Mouse (Mus musculus) bone marrow, adult 2 months (tissue): Measurements from ENCODE around the gene Pde7b. TPM values are rescaled to one million over a fixed set of nuclear protein-coding genes. Genes with fewer than 3 reads are reported as not detected.

ENCODE experiments used
- H3K27ac ChIP-seq: fragments of 200-500 bp; 2 replicates; pipeline ENCODE4 v1.5.1; 2012; ENCODE audit warnings: low read depth, mild to moderate bottlenecking, control low read depth, inconsistent platforms, low read length; ENCODE audit not compliant: control insufficient read depth, poor library complexity, insufficient read depth
- H3K4me1 ChIP-seq: fragments of 200-500 bp; 2 replicates; pipeline ENCODE4 v1.6.1; 2011; ENCODE audit warnings: low read length; ENCODE audit not compliant: control insufficient read depth, insufficient read depth
- H3K4me3 ChIP-seq: fragments of 200-500 bp; replicated peaks from 2 replicates; pipeline ENCODE3; 2011; ENCODE audit warnings: mild to moderate bottlenecking, low read depth, low read length, control low read depth; ENCODE audit not compliant: control insufficient read depth
- CTCF ChIP-seq: fragments of 200-500 bp; IDR thresholded peaks from 2 replicates; pipeline ENCODE4 v1.5.1; 2011; ENCODE audit warnings: low read length, control low read depth; ENCODE audit not compliant: control insufficient read depth, insufficient read depth
- POLR2A ChIP-seq: fragments of 200-500 bp; IDR thresholded peaks from 2 replicates; pipeline ENCODE4 v1.6.1; 2011; ENCODE audit warnings: low read depth, mild to moderate bottlenecking, control low read depth, low read length, borderline replicate concordance; ENCODE audit not compliant: control insufficient read depth
- WGBS: fragments of 180-500 bp; shearing (Covaris S2); methylation state at CpG from one replicate; pipeline ENCODE4 v1.1.7; 2018; 5-methylcytosine and 5-hydroxymethylcytosine counted together
- polyA plus RNA-seq: library from polyadenylated mRNA; stranded (reverse); fragments of >200 nt; gene quantifications from 2 replicates; pipeline ENCODE4 v1.2.4, GENCODE M21; 2011; ENCODE audit warnings: low replicate concordance; ENCODE audit not compliant: missing spikeins, insufficient read depth, insufficient read length

Pde7b gene
- polyA plus RNA-seq, 1 experiment = 1.8 TPM

DNA sequence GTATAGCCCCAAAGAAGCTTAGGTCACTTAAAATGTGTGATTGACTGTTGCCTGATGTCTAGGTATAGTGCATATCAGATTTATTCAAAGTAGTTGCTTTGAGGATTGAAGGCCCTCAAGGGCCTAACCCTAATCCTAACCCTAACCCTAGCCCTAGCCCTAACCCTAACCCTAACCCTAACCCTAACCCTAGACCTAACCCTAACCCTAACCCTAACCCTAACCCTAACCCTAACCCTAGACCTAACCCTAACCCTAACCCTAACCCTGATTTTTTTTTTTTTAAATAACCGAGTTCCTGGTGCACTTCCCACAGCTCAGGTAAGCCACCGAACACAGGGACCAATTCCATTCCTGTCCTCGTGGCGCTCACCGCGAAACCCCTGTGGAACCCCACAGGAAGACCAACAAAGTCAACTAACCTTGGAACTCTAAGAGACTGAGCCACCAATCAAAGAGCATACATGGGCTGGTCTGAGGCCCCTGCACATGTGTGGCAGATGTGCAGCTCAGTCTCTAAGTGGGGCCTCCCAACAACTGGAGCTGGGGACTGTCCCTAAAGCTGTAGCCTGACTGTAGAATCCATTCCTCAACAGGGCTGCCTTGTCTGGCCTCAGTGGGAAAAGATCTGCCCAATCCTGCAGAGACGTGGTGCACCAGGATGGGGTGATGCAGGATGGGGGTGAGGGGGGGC is 265.1 kb downstream of the Pde7b start:
- Histone ChIP-seq H3K4me1 (no peaks in the 10 kb centered on the region), H3K27ac (no peak overlapping the region), H3K4me3 (no peak overlapping the region)
- 84% methylated on average over 7 of the region's 7 CpGs for WGBS
- TF ChIP-seq POLR2A = no peak
- no peak for TF ChIP-seq CTCF

- TF ChIP-seq POLR2A (no peak), CTCF (no peak)
- Histone ChIP-seq H3K4me1 (no peaks in the 10 kb centered on the region; the same call in 1 of the 2 replicates), H3K27ac (no peak overlapping the region), H3K4me3 (no peak overlapping the region)
- WGBS = 72% methylated on average over 3 of the region's 3 CpGs
Measured at GRCm38 (mm10) chr10:20459160-20459559, 265.7 kb downstream of the Pde7b start.

DNA sequence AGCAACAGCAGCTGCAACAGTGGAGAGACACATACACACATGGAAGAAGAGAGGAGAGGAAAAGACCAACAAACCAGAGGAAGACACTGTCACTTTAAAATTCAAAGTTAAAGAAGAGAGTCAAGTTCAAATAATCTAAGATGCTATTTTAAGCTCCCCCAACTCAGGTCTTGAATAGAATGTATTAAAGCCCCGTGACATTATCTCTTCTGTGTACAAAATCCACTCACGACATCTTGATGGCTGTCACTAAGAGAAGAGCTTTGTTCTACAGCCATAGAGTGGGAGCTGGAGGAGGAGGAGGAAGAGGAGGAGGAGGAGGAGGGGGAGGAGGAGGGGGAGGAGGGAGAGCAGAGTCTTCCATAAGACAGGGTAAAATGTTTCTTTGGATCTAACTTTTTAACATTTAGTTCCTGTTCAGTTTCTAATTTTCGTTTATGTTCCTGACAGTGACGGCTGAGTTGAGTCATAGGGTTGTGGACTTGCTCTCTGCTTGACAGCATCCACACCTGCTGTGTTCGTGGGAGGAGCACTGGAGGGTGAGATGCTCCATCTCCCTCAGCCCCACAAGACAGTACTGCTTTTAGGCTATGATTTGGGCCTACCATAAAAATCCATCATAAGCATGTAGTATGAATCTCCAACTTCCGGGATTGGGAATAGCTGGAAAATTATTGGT is 270.4 kb downstream of the Pde7b start:
- no peaks in the 10 kb centered on the region; the same call in 1 of the 2 replicates for H3K4me1 ChIP-seq
- H3K4me3 ChIP-seq = no peak overlapping the region
- TF ChIP-seq CTCF = no peak
- TF ChIP-seq POLR2A = no peak
- WGBS = 67% methylated on average over 6 of the region's 6 CpGs
- no peak overlapping the region for H3K27ac ChIP-seq

- WGBS = 7% methylated on average over 9 of the region's 9 CpGs
- Histone ChIP-seq H3K27ac (no peak overlapping the region), H3K4me3 (no peak overlapping the region), H3K4me1 (peaks cover 2% of the 10 kb centered on the region; the same call in 1 of the 2 replicates)
- no peak for TF ChIP-seq POLR2A
- no peak for TF ChIP-seq CTCF
Measured at GRCm38 (mm10) chr10:20437428-20437827, 287.4 kb downstream of the Pde7b start.

DNA sequence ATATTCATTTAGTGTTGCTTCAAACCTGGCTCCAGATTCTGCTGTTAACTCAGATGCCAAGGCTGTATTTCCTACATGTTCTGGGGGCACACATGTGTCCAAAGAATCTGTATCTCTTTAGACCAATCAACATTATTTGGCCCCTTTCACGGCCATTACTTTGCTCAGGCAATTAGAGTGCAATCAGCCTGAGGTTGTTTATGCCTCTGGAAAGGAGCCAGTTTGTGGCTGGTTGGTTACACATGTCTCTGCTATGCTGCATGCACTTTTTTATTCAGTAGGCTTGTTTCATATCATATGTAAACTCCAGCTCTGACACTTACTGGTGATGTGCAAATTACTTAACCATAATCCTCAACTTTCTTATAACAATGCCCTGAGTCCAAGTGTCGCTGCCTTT is 287.9 kb downstream of the Pde7b start:
- 48% methylated on average over 2 of the region's 2 CpGs for WGBS
- Histone ChIP-seq H3K4me1 (peaks cover 2% of the 10 kb centered on the region; the same call in 1 of the 2 replicates), H3K4me3 (no peak overlapping the region), H3K27ac (no peak overlapping the region)
- no peak for TF ChIP-seq CTCF
- no peak for TF ChIP-seq POLR2A

DNA sequence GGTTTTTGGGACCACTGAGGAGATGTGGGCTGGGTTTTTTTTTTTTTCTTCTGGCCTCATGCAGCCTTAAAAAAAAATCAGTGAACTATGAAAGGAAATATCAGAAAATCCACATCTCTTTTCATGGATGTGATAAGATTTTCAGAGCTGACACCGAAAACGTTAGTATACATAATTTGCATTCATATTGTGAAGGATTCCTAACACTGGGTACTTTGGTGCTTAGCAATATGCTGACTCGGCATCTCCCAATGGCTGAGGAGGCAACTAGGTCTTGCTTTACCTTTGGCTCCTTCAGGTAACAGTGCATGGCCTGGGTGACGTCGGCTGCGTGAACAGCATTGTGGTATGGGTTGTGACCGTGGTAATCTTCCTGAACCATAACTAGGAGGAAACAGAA is 289.0 kb downstream of the Pde7b start:
- Histone ChIP-seq H3K27ac (no peak overlapping the region), H3K4me1 (peaks cover 2% of the 10 kb centered on the region; the same call in 1 of the 2 replicates), H3K4me3 (no peak overlapping the region)
- no peak for TF ChIP-seq POLR2A
- WGBS = 82% methylated on average over 7 of the region's 7 CpGs

- no peak overlapping the region for H3K27ac ChIP-seq
- no peak overlapping the region for H3K4me3 ChIP-seq
- WGBS = 79% methylated on average over 12 of the region's 12 CpGs
- TF ChIP-seq CTCF (no peak), POLR2A (no peak)
- H3K4me1 ChIP-seq = no peaks in the 10 kb centered on the region
Measured at GRCm38 (mm10) chr10:20431336-20431735, 293.5 kb downstream of the Pde7b start.

- Histone ChIP-seq H3K27ac (no peak overlapping the region), H3K4me1 (no peaks in the 10 kb centered on the region; the same call in 1 of the 2 replicates), H3K4me3 (no peak overlapping the region)
- 82% methylated on average over 10 of the region's 10 CpGs for WGBS
- no peak for TF ChIP-seq CTCF
- no peak for TF ChIP-seq POLR2A
Measured at GRCm38 (mm10) chr10:20421299-20421883, 303.5 kb downstream of the Pde7b start.
